Mouse (Mus musculus) adrenal gland, adult 10 weeks (tissue): ENCODE measurements around the gene Dph6. TPM values are rescaled to one million over a fixed set of nuclear protein-coding genes. Genes with fewer than 3 reads are reported as not detected.

ENCODE experiments used
- polyA plus RNA-seq: library from polyadenylated mRNA; stranded (reverse); fragments of 350-450 nt; fragmentation: Illumina TruSeq; extraction: RNeasy Lipid Tissue Mini Kit (QIAGEN cat#74804); gene quantifications from one replicate; pipeline ENCODE4 v1.2.3, GENCODE M21; 2014; ENCODE audit warnings: low read depth, low replicate concordance

The Dph6 gene
- polyA plus RNA-seq = 64.0 TPM

DNA sequence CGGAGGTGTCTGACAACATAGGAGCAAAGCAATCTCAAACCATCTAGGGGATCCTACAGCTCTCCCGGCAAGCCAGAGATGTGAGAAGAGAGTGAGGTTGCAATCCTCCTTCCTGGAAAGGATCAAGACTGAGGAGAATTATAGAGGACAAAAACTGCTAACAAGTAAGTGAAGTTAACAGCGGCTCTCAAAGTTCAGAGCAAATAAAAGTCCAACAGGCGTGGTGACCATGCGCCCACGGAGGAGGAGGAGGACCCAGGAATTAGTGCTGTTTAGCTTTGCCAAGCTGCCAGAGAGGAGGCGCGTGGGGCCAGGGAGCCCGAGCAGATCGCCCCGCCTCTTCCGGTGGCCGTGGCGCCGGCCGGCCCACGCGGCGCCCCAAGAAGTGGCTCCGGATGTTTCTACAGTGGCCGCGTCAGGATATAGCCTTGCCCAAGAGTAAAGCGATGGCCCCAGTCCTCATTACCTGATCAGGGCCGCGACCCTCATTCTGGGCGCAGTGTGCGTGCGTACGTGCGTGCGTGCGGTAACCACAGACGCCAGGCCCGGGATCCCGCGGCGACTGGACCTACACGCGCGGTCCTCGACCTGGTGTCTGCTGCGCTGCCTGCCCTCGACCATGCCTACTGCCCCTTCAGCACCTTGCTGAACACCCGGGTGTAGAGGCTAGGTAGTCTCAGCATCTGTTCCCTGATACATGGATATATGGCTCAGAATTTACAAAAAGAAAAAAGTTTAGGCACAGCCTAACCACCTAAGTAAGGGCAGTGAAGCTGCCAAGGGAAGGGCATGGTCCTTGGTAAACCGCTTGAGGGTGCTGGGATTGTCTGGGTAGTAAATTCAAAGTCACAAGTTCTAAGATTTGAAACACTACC, at the start of gene Dph6:
Gene Dph6 (minus strand): TSS at position 600 of the 875 bp plus-strand sequence.

